Mouse (Mus musculus) limb, embryonic 12.5 days (tissue): ENCODE measurements around the gene Grap. TPM values are rescaled to one million over a fixed set of nuclear protein-coding genes. Genes with fewer than 3 reads are reported as not detected.

Experiments used
- ATAC-seq: fragments of 200-750 bp; cut with Nextera tagmentation; 2 replicates; pipeline ENCODE4 v1.8.0; 2017; ENCODE audit warnings: low read depth, moderate TSS enrichment; ENCODE audit not compliant: insufficient number of reproducible peaks, insufficient read depth, low FRiP score, low TSS enrichment
- H3K27ac ChIP-seq: fragments of 300-500 bp; sonication (generic); 2 replicates; pipeline ENCODE4 v1.5.1; 2016; ENCODE audit warnings: mild to moderate bottlenecking, moderate library complexity
- H3K27me3 ChIP-seq: fragments of 300-500 bp; sonication (generic); 2 replicates; pipeline ENCODE4 v1.6.1; 2016; ENCODE audit warnings: mild to moderate bottlenecking, moderate library complexity
- H3K36me3 ChIP-seq: fragments of 300-500 bp; sonication (generic); 2 replicates; pipeline ENCODE4 v1.6.1; 2016; ENCODE audit warnings: mild to moderate bottlenecking, moderate library complexity
- H3K4me1 ChIP-seq: fragments of 300-500 bp; sonication (generic); replicated peaks from 2 replicates; pipeline ENCODE4 v1.6.1; 2016
- H3K4me2 ChIP-seq: fragments of 300-500 bp; sonication (generic); 2 replicates; pipeline ENCODE4 v1.6.1; 2016; ENCODE audit warnings: mild to moderate bottlenecking, moderate library complexity
- H3K4me3 ChIP-seq: fragments of 300-500 bp; sonication (generic); replicated peaks from 2 replicates; pipeline ENCODE4 v1.5.1; 2016; ENCODE audit warnings: mild to moderate bottlenecking
- H3K9ac ChIP-seq: fragments of 300-500 bp; sonication (generic); replicated peaks from 2 replicates; pipeline ENCODE4 v1.6.1; 2016; ENCODE audit warnings: mild to moderate bottlenecking, moderate library complexity
- H3K9me3 ChIP-seq: fragments of 300-500 bp; sonication (generic); 2 replicates; pipeline ENCODE4 v1.6.1; 2016; ENCODE audit warnings: mild to moderate bottlenecking, moderate library complexity
- WGBS: fragments of 180-500 bp; shearing (Covaris S2); methylation state at CpG from one replicate; pipeline ENCODE4 v1.1.7; 2016; 5-methylcytosine and 5-hydroxymethylcytosine counted together
- polyA plus RNA-seq: library from polyadenylated mRNA; unstranded; fragments of >200 nt; fragmentation: Nextera tagmentation; extraction: Ambion mirVana; gene quantifications from 2 replicates; pipeline ENCODE4 v1.2.1, GENCODE M21; 2016

Grap gene
- polyA plus RNA-seq, 1 experiment from 2014 or later, result 5.4 TPM

- H3K9me3 ChIP-seq, result no peaks in the 10 kb centered on the region
- no peak overlapping the region for H3K9ac ChIP-seq
- no peaks in the 10 kb centered on the region for H3K36me3 ChIP-seq
- no peak overlapping the region for H3K4me2 ChIP-seq
- H3K4me1 ChIP-seq, result peaks cover 30% of the 10 kb centered on the region
- no peak for ATAC-seq
- 32% methylated on average over 8 of the region's 8 CpGs for WGBS
- no peak overlapping the region for H3K4me3 ChIP-seq
- no peak overlapping the region for H3K27ac ChIP-seq
- no peaks in the 10 kb centered on the region; the same call in 1 of the 2 replicates for H3K27me3 ChIP-seq
Measured at GRCm38 (mm10) chr11:61673686-61674085, 20.6 kb downstream of the Grap start.

DNA sequence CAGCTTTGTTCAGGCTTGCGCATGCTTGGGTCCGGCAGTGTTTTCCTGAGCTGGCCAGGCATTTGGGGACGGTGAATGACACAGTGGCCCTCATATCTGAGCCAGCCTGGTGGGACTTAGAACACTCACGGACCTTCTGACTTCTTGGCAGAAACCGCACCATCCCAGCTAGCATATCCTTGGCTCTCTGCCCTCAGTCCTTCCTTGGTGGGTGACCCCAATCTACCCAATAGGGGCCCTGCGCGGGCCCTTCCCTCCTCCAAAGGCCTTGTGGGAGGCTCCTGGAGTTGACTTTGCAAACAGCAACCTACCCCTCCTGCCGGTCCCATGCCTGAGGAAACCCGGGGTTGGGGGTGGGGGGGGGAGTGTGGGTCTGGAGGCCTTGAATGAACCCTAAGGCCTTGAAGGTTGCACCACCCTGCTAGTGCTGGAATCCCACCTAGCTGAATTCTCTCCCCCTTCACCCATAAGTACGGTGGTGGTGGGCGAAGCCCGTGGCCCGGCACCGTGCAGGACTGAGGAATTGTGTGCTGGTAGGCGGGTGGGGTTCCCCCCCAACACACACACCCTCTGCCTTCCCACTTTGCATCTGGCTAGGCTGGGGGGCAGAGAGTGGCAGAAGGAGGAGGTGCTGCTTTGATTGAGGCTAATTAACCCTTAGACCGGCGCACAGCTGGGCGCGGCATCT is 21.2 kb downstream of the Grap start:
- no peak overlapping the region; the same call in 1 of the 2 replicates for H3K9ac ChIP-seq
- H3K4me3 ChIP-seq, result no peak overlapping the region
- 22% methylated on average over 19 of the region's 19 CpGs for WGBS
- peak overlapping the region; percentile 39 for H3K4me2 ChIP-seq
- no peak overlapping the region for H3K27ac ChIP-seq
- ATAC-seq, result no peak
- peaks cover 2% of the 10 kb centered on the region; the same call in 1 of the 2 replicates for H3K27me3 ChIP-seq
- no peaks in the 10 kb centered on the region for H3K36me3 ChIP-seq
- H3K4me1 ChIP-seq, result peaks cover 30% of the 10 kb centered on the region
- no peaks in the 10 kb centered on the region for H3K9me3 ChIP-seq

DNA sequence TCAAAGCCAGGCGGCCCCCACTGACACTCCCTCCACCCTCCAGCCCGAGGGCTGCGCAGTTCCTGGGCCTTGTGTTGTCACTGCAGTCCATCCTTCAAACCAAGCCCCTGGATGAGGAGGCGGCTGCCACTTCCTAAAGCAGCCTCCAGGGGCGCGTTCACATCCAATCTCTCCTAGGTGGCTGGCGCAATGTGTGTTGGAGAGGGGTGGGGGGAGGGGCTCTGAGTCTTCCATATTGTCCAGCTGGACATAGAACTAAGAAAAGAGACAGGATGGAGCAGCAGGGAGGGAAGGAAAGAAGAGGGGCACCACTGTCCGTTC is 21.7 kb downstream of the Grap start:
- H3K27ac ChIP-seq, result no peak overlapping the region
- peaks cover 2% of the 10 kb centered on the region; the same call in 1 of the 2 replicates for H3K27me3 ChIP-seq
- no peak overlapping the region; the same call in 1 of the 2 replicates for H3K9ac ChIP-seq
- H3K36me3 ChIP-seq, result no peaks in the 10 kb centered on the region
- H3K4me3 ChIP-seq, result no peak overlapping the region
- ATAC-seq, result peak; percentile 52; the same call in 1 of the 2 replicates
- H3K9me3 ChIP-seq, result no peaks in the 10 kb centered on the region
- H3K4me2 ChIP-seq, result peak overlapping the region; percentile 39
- peaks cover 30% of the 10 kb centered on the region for H3K4me1 ChIP-seq
- WGBS, result 1% methylated on average over 8 of the region's 8 CpGs

- Histone ChIP-seq H3K27me3 (peaks cover 2% of the 10 kb centered on the region; the same call in 1 of the 2 replicates), H3K9me3 (no peaks in the 10 kb centered on the region), H3K4me3 (no peak overlapping the region), H3K4me2 (no peak overlapping the region), H3K36me3 (no peaks in the 10 kb centered on the region), H3K9ac (no peak overlapping the region), H3K4me1 (peaks cover 30% of the 10 kb centered on the region), H3K27ac (no peak overlapping the region)
- ATAC-seq, result no peak
- 24% methylated on average over 2 of the region's 2 CpGs for WGBS
Measured at GRCm38 (mm10) chr11:61675332-61675731, 22.3 kb downstream of the Grap start.

DNA sequence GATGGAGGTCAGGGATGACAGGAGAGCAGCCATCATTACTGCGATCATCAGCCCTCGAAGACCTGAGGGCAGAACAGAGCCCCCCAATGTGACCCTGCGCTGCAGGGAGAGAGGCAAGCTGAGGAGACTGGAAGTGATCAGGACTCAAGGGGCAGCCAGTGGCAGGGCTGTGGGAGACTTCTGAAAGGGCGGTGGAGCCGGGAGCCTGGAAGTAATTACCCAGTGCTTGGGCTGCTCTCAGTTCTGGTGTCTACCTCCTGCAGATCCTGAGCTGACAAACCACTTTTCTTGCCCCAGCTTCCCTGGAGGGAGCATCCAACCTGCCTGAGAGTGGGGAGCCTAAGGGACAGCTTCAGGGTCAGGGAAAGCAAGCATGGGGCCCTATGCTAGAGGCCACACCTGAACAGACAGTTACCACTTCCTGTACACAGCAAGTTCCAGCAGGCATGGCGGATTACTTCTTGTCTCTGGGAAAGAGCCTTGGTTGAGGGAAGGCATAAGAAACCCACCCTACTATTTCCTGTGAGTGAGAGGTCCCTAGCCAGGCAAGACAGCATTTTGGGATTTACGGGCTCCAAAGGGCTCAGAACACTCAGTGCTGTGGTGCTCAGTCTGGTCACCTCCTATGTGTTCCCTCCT is 23.3 kb downstream of the Grap start:
- Histone ChIP-seq H3K4me3 (no peak overlapping the region), H3K9me3 (no peaks in the 10 kb centered on the region), H3K36me3 (no peaks in the 10 kb centered on the region), H3K4me1 (peaks cover 30% of the 10 kb centered on the region), H3K27me3 (peaks cover 2% of the 10 kb centered on the region; the same call in 1 of the 2 replicates), H3K27ac (peak overlapping the region; percentile 77), H3K4me2 (no peak overlapping the region), H3K9ac (0 out of 2 replicates have a peak overlapping the region, but pooled peaks have one; percentile 8)
- ATAC-seq, result no peak
- 18% methylated on average over 7 of the region's 7 CpGs for WGBS

- Histone ChIP-seq H3K9me3 (no peaks in the 10 kb centered on the region), H3K4me3 (no peak overlapping the region), H3K9ac (no peak overlapping the region), H3K27me3 (peaks cover 5% of the 10 kb centered on the region), H3K36me3 (no peaks in the 10 kb centered on the region), H3K4me1 (peaks cover 30% of the 10 kb centered on the region), H3K27ac (no peak overlapping the region), H3K4me2 (no peak overlapping the region)
- ATAC-seq, result no peak
- WGBS, result 87% methylated on average over 4 of the region's 4 CpGs
Measured at GRCm38 (mm10) chr11:61677709-61678108, 24.6 kb downstream of the Grap start.

DNA sequence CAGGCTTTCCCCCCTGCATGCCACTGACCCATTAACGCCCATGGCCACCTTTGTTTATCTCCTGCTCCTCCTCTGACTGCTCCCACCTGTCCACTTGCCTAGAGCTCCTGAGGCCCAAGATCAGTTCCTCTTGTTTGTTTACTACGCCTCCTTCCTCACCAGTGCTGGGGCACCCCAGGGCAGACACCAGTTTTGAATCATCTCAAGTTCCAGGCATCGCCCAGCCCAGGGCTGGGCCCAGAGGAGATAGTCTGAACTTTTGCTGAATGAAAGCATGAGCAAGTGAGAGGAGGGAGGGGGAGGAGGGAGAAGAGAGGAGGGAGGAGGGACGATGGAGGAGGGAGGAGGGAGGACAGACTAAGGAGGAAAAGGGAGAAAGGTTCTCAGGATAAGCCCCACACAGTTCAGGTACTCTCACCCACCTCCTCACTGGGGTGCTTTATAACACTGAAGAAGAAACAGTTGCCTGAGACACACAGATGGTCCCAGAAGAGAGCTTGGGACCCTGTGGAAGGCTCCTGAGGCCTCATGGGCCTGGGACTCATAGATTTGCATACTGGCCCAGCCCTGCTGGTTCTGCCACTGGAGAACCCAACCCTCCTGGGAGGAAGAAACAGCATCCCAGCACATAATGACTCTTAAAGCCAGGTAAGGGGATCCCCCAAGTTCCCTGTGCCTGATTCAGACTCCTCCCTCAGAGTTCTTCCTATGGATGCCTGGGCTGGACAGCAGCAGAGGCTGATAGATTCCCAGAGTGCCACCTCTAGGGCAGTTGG is 26.2 kb downstream of the Grap start:
- H3K4me2 ChIP-seq, result no peak overlapping the region
- H3K4me3 ChIP-seq, result no peak overlapping the region
- no peak overlapping the region for H3K9ac ChIP-seq
- no peaks in the 10 kb centered on the region for H3K9me3 ChIP-seq
- no peak for ATAC-seq
- H3K27ac ChIP-seq, result no peak overlapping the region
- peaks cover 20% of the 10 kb centered on the region for H3K27me3 ChIP-seq
- H3K4me1 ChIP-seq, result peaks cover 37% of the 10 kb centered on the region
- H3K36me3 ChIP-seq, result no peaks in the 10 kb centered on the region
- 55% methylated on average over 4 of the region's 4 CpGs for WGBS

DNA sequence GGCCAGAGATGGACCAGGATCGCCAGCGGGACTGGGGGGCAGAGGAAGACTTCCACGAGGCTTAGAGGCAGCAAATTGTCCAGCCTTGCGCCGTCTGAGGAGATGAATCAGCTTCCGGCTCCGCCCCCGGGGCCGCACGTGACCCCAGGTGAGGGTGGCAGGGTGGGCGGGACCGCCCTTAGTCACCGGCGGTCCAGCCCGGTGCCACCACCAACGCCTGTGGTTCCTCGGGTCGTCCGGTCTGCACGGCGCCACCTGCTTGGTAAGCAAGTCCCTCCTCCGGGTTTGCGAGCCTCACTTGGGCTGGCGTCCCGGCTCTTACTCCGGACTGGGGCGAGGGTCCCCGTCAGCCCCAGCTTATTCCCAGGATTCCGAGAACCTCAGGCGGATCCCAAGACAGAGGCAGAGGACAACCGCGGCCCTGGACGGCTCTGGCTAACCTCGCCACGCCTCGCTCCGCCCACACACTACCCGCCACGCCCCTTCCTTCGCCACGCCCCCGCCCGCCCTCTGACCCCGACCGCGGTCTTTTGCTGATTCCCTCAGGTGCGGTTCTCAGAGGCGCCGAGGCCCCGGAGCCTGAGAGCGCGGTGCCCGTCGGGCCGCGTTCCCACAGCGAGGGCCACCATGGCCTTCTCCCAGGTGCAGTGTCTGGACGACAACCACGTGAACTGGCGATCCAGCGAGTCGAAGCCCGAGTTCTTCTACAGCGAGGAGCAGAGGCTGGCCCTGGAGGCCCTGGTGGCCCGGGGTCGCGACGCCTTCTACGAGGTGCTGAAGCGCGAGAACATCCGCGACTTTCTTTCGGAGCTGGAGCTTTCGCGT is 31.1 kb downstream of the Grap start, which contains the start of gene Fam83g:
TSS of gene Fam83g (plus strand) at position 185 of the 825 bp plus-strand sequence.
- peak within 1 kb of the TSS; percentile 67 for H3K4me2 ChIP-seq
- peaks cover 40% of the 10 kb centered on the region for H3K27me3 ChIP-seq
- peak within 1 kb of the TSS; percentile 44 for H3K9ac ChIP-seq
- peak; percentile 48; the same call in 1 of the 2 replicates for ATAC-seq
- under 1% methylated on average over 76 of the region's 76 CpGs for WGBS
- peaks cover 13% of the 10 kb centered on the region for H3K4me1 ChIP-seq
- H3K4me3 ChIP-seq, result peak within 1 kb of the TSS; percentile 49
- no peaks in the 10 kb centered on the region for H3K9me3 ChIP-seq
- no peaks in the 10 kb centered on the region for H3K36me3 ChIP-seq
- no peak within 1 kb of the TSS for H3K27ac ChIP-seq

DNA sequence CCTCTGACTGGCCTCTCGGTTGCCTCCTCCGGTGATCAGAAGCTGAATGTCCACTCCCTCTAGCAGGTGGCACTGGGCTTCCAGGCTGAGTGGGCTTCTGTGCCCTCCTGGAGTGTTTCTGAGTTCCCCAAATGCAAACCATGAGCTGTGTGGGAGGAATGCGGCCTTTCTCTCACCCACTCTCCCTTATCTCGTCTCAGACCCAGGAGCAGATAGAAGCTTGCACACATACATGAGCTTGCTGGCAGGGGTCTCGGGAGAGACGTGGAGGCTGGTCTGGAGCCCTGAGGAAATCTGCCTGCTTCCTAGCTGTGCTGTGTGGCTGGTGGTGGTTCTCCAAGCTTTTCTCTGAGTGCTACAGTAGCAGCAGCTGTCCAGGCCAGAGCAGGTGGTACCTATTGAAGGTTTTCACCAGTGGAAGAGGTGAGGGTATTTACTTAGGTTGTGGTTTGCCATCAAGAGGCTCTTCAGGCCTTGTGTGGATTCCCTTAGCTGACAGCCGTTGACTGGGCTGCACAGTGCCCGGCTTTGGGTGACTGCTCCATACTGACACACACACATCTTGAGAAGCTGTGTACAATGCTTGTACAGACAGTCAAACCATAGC is 32.2 kb downstream of the Grap start:
- H3K4me3 ChIP-seq, result peak overlapping the region; percentile 49; the same call in 1 of the 2 replicates
- H3K4me2 ChIP-seq, result peak overlapping the region; percentile 67

GRCm38 (mm10) chr11:61686141-61686540 is 33.1 kb downstream of the Grap start:
- H3K4me2 ChIP-seq, result no peak overlapping the region
- H3K27me3 ChIP-seq, result peaks cover 40% of the 10 kb centered on the region
- no peak overlapping the region for H3K27ac ChIP-seq
- H3K36me3 ChIP-seq, result no peaks in the 10 kb centered on the region
- no peak overlapping the region for H3K4me3 ChIP-seq
- no peak for ATAC-seq
- WGBS, result 40% methylated on average over 2 of the region's 2 CpGs
- no peaks in the 10 kb centered on the region for H3K9me3 ChIP-seq
- H3K9ac ChIP-seq, result no peak overlapping the region
- peaks cover 13% of the 10 kb centered on the region for H3K4me1 ChIP-seq

More for the DNA sequence above, 32.2 kb downstream of the Grap start:
- 81% methylated on average over 8 of the region's 8 CpGs for WGBS
- H3K36me3 ChIP-seq, result no peaks in the 10 kb centered on the region
- H3K9ac ChIP-seq, result no peak overlapping the region
- ATAC-seq, result no peak
- H3K9me3 ChIP-seq, result no peaks in the 10 kb centered on the region
- peaks cover 13% of the 10 kb centered on the region for H3K4me1 ChIP-seq
- peaks cover 40% of the 10 kb centered on the region for H3K27me3 ChIP-seq
- H3K27ac ChIP-seq, result no peak overlapping the region
